Mouse (Mus musculus): ENCODE measurements around the gene F830045P16Rik. TPM values are rescaled to one million over a fixed set of nuclear protein-coding genes. Genes with fewer than 3 reads are reported as not detected.
"Not testable (repeated sequence)": the region's sequence is repeated elsewhere in the genome, so short reads cannot be mapped to it uniquely, and the experiment has no call there.

Gene F830045P16Rik
- total and polyA plus RNA-seq, 3 experiments = not detected

- Histone ChIP-seq H3K27me3 (replicated peaks) (no peaks in the 10 kb centered on the region), H3K4me1 (ENCODE audit: control insufficient read depth in 1 of 2, insufficient read depth in 2 of 2) (peaks cover 12 to 34% of the 10 kb centered on the region in 2 experiments; a peak in 3 of 4 replicates), H3K4me3 (replicated peaks in 1 of 3; ENCODE audit: low read depth in 2 of 3, low read length in 2 of 3, poor library complexity in 1 of 3) (no peak overlapping the region), H3K9me3 (replicated peaks; ENCODE audit: low read length) (no peaks in the 10 kb centered on the region), H3K9ac (ENCODE audit: insufficient read depth, low read depth) (no peak overlapping the region), H3K36me3 (replicated peaks in 1 of 2; ENCODE audit: control insufficient read depth in 1 of 2, insufficient read depth in 1 of 2, low read length in 1 of 2) (no peaks in the 10 kb centered on the region), H3K4me2 (ENCODE audit: insufficient read depth, low read depth, poor library complexity, severe bottlenecking) (no peak overlapping the region), H3K79me2 (replicated peaks; ENCODE audit: control insufficient read depth, extremely low read depth, insufficient read depth, poor library complexity, severe bottlenecking) (no peaks in the 10 kb centered on the region), H3K27ac (ENCODE audit: insufficient read depth, low read depth) (no peak overlapping the region)
- in situ Hi-C loops (cut with MboI; ENCODE audit: low pct_ligation_motif_present, low pct_unique_long_range_greater_than_20kb, low sequenced_read_pairs) = no loop called here
- dilution Hi-C loops (cut with MboI; ENCODE audit: extremely low pct_ligation_motif_present, extremely low pct_unique_long_range_greater_than_20kb, low sequenced_read_pairs) = no loop called here
- TF ChIP-seq ELF1 (IDR thresholded peaks at IDR 0.05; ENCODE audit: low read depth, low read length) (0 out of 2 replicates have a peak, but pooled peaks have one; percentile 33), JUND (conservative IDR thresholded peaks at IDR 0.05; ENCODE audit: low read depth, low read length) (no peak)
- peak; percentile 59 for DNase-seq (ENCODE audit: extremely low read depth)
These were observed 21.2 kb downstream of the F830045P16Rik start for GRCm38 (mm10) chr2:129514923-129515920.

DNA sequence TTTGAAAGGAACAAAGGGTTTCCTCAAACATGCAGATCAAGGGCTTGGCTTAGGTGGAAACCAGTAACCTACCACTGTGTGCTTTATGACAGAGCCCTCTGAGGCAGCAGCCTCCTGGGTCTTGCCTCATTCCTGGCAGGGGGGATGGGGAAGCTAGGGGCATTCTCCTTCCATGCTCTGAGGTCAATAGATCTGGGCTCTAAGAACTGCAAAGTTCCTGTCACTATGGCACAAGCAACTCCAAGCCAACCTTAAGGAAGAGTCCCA is 22.1 kb downstream of the F830045P16Rik start:
- peaks cover 12 to 34% of the 10 kb centered on the region in 2 experiments; a peak in 3 of 4 replicates for H3K4me1 ChIP-seq (ENCODE audit: control insufficient read depth in 1 of 2, insufficient read depth in 2 of 2)
- no peaks in the 10 kb centered on the region for H3K27me3 ChIP-seq (replicated peaks)
- no peaks in the 10 kb centered on the region for H3K79me2 ChIP-seq (replicated peaks; ENCODE audit: control insufficient read depth, extremely low read depth, insufficient read depth, poor library complexity, severe bottlenecking)
- no peaks in the 10 kb centered on the region for H3K9me3 ChIP-seq (replicated peaks; ENCODE audit: low read length)
- no peak overlapping the region for H3K4me2 ChIP-seq (ENCODE audit: insufficient read depth, low read depth, poor library complexity, severe bottlenecking)
- in situ Hi-C loops (cut with MboI; ENCODE audit: low pct_ligation_motif_present, low pct_unique_long_range_greater_than_20kb, low sequenced_read_pairs) = no loop called here
- H3K4me3 ChIP-seq (replicated peaks in 1 of 3; ENCODE audit: low read depth in 2 of 3, low read length in 2 of 3, poor library complexity in 1 of 3) = no peak overlapping the region
- TF ChIP-seq E2F4 (IDR thresholded peaks at IDR 0.05; ENCODE audit: insufficient replicate concordance, low read depth, low read length) = no peak
- no peak for TF ChIP-seq MXI1 (IDR thresholded peaks at IDR 0.05; ENCODE audit: low read depth, low read length)
- no peak for TF ChIP-seq SIN3A (IDR thresholded peaks at IDR 0.05; ENCODE audit: low read length)
- TF ChIP-seq MAZ (IDR thresholded peaks at IDR 0.05; ENCODE audit: low read depth, low read length) = no peak
- dilution Hi-C loops (cut with MboI; ENCODE audit: extremely low pct_ligation_motif_present, extremely low pct_unique_long_range_greater_than_20kb, low sequenced_read_pairs) = no loop called here
- no peak overlapping the region for H3K9ac ChIP-seq (ENCODE audit: insufficient read depth, low read depth)
- DNase-seq (ENCODE audit: extremely low read depth) = peak; percentile 44
- H3K27ac ChIP-seq (ENCODE audit: insufficient read depth, low read depth) = no peak overlapping the region
- H3K36me3 ChIP-seq (replicated peaks in 1 of 2; ENCODE audit: control insufficient read depth in 1 of 2, insufficient read depth in 1 of 2, low read length in 1 of 2) = no peaks in the 10 kb centered on the region

GRCm38 (mm10) chr2:129513546-129514400 is 22.6 kb downstream of the F830045P16Rik start:
- H3K79me2 ChIP-seq (replicated peaks; ENCODE audit: control insufficient read depth, extremely low read depth, insufficient read depth, poor library complexity, severe bottlenecking) = no peaks in the 10 kb centered on the region
- peak; percentile 53 for DNase-seq (ENCODE audit: extremely low read depth)
- H3K4me2 ChIP-seq (ENCODE audit: insufficient read depth, low read depth, poor library complexity, severe bottlenecking) = no peak overlapping the region
- H3K4me3 ChIP-seq (replicated peaks in 1 of 3; ENCODE audit: low read depth in 2 of 3, low read length in 2 of 3, poor library complexity in 1 of 3) = no peak overlapping the region
- no peaks in the 10 kb centered on the region for H3K9me3 ChIP-seq (replicated peaks; ENCODE audit: low read length)
- H3K4me1 ChIP-seq (ENCODE audit: control insufficient read depth in 1 of 2, insufficient read depth in 2 of 2) = peaks cover 12 to 34% of the 10 kb centered on the region in 2 experiments; a peak in 3 of 4 replicates
- no peaks in the 10 kb centered on the region for H3K27me3 ChIP-seq (replicated peaks)
- dilution Hi-C loops (cut with MboI; ENCODE audit: extremely low pct_ligation_motif_present, extremely low pct_unique_long_range_greater_than_20kb, low sequenced_read_pairs) (no loop called here), in situ Hi-C loops (cut with MboI; ENCODE audit: low pct_ligation_motif_present, low pct_unique_long_range_greater_than_20kb, low sequenced_read_pairs) (no loop called here)
- H3K27ac ChIP-seq (ENCODE audit: insufficient read depth, low read depth) = no peak overlapping the region
- no peaks in the 10 kb centered on the region for H3K36me3 ChIP-seq (replicated peaks in 1 of 2; ENCODE audit: control insufficient read depth in 1 of 2, insufficient read depth in 1 of 2, low read length in 1 of 2)
- H3K9ac ChIP-seq (ENCODE audit: insufficient read depth, low read depth) = no peak overlapping the region
- TF ChIP-seq BHLHE40 (IDR thresholded peaks at IDR 0.05; ENCODE audit: low read depth, low read length) (no peak), ZNF384 (IDR thresholded peaks at IDR 0.05; ENCODE audit: low read depth, low read length) (peak; percentile 74), EP300 (IDR thresholded peaks at IDR 0.05; ENCODE audit: low read length) (peak; percentile 49; the same call in 1 of the 2 replicates)

DNA sequence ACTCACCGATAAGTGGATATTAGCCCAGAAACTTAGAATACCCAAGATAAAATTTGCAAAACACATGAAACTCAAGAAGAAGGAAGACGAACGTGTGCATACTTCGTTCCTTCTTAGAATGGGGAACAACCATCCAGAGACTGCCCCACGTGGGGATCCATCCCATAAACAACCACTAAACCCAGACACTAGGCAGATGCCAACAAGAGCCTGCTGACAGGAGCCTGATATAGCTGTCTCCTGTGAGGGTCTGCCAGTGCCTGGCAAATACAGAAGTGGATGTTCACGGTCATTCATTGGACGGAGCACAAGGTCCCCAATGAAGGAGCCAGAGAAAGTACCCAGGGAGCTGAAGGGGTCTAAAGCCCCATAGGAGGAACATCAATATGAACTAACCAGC is 24.3 kb downstream of the F830045P16Rik start:
- in situ Hi-C loops (cut with MboI; ENCODE audit: low pct_ligation_motif_present, low pct_unique_long_range_greater_than_20kb, low sequenced_read_pairs); H3K4me3 ChIP-seq (replicated peaks in 1 of 3; ENCODE audit: low read depth in 2 of 3, low read length in 2 of 3, poor library complexity in 1 of 3); H3K4me2 ChIP-seq (ENCODE audit: insufficient read depth, low read depth, poor library complexity, severe bottlenecking); H3K9ac ChIP-seq (ENCODE audit: insufficient read depth, low read depth); H3K27me3 ChIP-seq (replicated peaks); H3K9me3 ChIP-seq (replicated peaks; ENCODE audit: low read length); H3K27ac ChIP-seq (ENCODE audit: insufficient read depth, low read depth); H3K79me2 ChIP-seq (replicated peaks; ENCODE audit: control insufficient read depth, extremely low read depth, insufficient read depth, poor library complexity, severe bottlenecking); H3K36me3 ChIP-seq (replicated peaks in 1 of 2; ENCODE audit: control insufficient read depth in 1 of 2, insufficient read depth in 1 of 2, low read length in 1 of 2); DNase-seq (ENCODE audit: extremely low read depth); dilution Hi-C loops (cut with MboI; ENCODE audit: extremely low pct_ligation_motif_present, extremely low pct_unique_long_range_greater_than_20kb, low sequenced_read_pairs): not testable (repeated sequence)
- peaks cover 12 to 34% of the 10 kb centered on the region in 2 experiments; a peak in 3 of 4 replicates for H3K4me1 ChIP-seq (ENCODE audit: control insufficient read depth in 1 of 2, insufficient read depth in 2 of 2)
